Mouse (Mus musculus): Measurements from ENCODE around the gene Pigv. TPM values are rescaled to one million over a fixed set of nuclear protein-coding genes. Genes with fewer than 3 reads are reported as not detected.
"Not testable (repeated sequence)": the region's sequence is repeated elsewhere in the genome, so short reads cannot be mapped to it uniquely, and the experiment has no call there.

The Pigv gene
- total RNA-seq, 2 experiments from 2014 or later: 12.5 to 12.7 TPM

- peak; percentile 72 to 74 for DNase-seq
Observed at GRCm38 (mm10) chr4:133672845-133673647, 599 bp upstream of the Pigv start.

DNA sequence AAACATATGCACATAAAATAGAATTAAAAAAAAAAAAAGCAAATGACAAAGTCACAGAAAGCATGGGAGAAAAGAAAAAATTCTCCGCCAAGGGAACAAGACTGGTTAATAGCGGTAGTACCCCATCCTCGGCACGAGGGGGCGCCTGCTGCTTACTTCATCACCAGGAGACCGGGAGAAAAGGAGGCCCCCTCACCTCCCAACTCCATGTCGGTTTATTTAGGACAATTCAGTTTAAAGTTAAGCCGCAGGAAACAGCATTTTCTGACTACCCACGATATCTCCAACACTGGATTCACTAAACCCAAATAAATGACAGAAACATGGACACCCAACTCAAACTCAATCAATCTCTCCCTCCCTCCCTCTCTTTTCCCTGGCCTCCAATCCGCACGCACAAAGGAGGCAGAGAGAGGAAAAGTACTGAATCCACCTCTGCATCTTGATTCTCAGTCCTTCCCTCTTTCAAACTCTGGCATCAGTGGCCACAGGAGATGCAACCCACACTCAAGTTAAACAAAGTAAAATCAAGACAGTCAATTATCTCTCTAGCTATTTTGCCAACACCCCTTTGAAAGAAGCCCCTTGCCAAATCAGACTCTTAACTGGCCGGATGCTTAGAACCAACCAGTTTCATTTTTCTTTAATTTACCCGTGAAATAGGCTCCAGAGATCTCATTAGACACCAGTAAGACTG is 1.1 kb downstream of the Pigv start:
- peak; percentile 88 to 93 for DNase-seq

DNA sequence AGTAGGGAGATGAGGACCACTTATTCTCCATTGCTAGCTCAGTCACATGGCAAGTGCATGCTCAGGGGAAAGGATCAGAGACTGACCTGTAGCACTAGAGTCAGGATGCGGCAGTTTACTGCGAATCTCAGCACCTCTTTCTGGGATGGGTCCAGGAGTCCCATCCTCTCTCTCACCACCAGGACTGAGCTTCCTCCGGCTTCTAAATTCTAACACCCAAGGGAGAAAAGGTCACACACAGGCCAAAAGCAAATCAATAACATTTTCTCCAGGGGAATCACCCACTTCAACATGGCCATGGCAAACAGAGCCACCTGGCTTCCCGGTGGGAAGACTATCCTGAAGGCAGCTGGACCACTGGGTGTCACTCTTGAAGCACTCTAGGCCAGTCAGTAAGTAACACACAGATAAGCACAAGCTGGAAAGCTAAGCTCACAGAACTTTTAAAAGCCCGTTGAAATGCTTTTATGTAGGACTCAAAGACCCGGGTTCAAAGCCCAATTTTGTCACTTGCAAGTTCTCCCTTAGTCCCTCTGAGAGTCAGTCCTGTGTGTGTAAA is 2.7 kb downstream of the Pigv start:
- DNase-seq: no peak

- DNase-seq: peak in 1 of 2 experiments; percentile 58
Observed at GRCm38 (mm10) chr4:133668537-133668936, 3.9 kb downstream of the Pigv start.

GRCm38 (mm10) chr4:133666199-133666598 is 6.2 kb downstream of the Pigv start:
- DNase-seq: peak in 1 of 2 experiments; percentile 55

DNA sequence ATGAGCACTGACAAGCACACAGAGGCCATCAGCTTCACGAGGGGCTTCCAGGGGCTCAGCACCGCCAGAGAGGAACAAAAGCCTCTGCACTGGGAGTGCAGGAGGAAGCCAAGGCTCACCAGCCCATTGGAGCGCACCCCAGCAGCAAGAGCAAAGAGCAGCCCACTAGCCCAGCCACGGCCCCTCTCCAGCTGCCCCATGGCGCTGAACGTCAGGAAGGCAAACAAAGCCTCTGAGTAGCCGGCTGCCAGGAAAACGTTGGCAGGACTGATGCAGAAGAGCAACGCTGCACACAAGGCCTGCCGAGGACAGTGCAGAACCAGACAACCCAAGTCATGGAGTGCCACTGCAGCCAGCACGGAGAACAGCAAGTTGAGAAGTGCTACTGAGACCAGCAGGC is 7.3 kb downstream of the Pigv start:
- DNase-seq: no peak

DNA sequence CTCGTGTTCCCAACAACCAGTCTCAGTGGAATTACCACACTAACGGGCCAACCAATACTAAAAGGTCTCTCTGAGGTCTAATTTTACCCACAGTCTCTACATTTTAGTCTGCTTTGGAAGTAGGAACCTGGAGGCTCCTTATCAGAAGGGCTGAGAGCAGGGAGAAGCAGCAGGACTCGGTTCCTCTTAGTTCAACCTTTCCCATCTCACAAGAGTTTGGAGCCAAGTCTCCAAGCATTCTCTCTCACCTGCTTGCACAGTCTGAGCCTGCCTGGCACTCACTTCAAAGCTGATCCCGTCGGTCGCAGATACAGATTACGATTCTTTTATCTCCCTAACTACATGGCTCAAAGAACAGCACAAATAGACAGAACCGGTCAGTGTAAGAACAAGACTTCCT is 9.5 kb downstream of the Pigv start:
- no peak for DNase-seq

DNA sequence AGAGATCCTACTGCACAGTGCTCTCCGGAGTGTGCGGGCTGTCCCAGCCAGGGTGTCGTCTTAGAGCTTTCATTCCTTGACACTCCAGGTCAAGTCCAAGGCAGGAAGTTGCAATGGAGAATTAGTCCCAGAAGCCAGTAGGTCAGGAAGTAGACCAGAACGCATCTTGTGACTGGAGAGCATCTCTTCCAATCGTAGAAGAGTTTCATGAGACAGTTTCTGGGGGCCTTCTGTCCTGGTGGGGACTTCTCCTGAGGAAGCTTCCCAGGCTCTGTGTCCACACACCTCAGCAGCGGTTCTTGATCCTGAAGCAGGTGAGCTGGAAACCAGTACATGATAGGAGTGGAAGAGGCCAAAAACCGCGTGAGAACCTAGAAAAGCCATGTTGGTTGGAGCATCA is 10.0 kb downstream of the Pigv start:
- no peak for DNase-seq

- peak; percentile 88 to 91 for DNase-seq
Observed at GRCm38 (mm10) chr4:133660193-133661155, 12.0 kb downstream of the Pigv start.

- peak; percentile 78 to 84 for DNase-seq
Observed at GRCm38 (mm10) chr4:133659497-133660192, 12.8 kb downstream of the Pigv start.

- no peak for DNase-seq
Observed at GRCm38 (mm10) chr4:133658729-133659128, 13.7 kb downstream of the Pigv start.

DNA sequence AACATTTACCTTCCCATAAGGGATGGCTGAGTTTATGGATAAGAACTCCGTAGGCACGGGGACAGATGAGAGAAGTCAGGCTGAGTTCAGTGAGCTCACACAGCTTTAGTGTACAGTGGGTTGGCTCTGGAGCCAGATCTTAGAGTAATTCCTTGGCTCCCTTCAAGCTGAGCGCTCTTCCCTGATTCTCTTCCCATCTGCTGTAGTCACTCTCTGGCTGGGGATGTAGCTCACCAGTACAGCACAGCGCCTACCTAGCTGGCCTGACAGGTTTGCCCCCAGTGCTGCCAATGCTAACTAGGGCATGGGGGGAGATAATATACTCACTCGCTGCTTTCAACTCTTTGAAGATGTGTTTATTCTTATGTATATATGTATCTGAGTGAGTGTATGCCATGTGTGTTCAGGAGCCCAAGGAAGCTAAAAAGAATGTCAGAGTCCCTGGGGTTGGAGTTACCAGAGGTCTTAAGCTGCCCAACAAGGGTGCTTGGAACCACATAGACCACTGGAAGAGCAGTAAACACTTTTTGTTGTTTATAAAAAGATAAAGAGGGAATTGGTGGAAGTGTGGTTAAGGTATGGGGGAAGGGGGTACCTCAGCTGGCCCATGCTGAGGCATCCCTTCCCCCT is 14.5 kb downstream of the Pigv start:
- DNase-seq: no peak

DNA sequence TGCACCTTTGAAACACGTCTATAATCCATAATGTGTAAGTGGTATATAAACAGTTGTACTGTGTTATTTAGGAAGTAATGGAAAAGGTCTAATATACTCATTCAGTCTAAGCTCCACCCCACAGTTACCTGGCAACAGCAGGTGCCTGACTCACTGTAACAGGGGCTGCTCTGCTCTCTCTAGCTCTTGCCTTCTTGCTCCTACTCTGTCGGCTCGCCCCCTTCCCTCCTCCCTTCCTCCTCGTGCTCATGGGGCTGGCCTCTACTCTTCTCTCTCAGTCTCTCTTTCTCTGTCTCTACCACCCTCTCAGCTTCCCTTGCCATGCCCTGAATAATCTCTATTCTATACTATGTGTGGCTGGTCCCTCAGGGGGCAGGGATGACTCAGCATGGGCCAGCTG is 15.4 kb downstream of the Pigv start:
- no peak for DNase-seq

GRCm38 (mm10) chr4:133656294-133656693 is 16.2 kb downstream of the Pigv start:
- no peak for DNase-seq

- not testable (repeated sequence) for DNase-seq
Observed at GRCm38 (mm10) chr4:133654070-133654469, 18.4 kb downstream of the Pigv start.

GRCm38 (mm10) chr4:133652746-133653145 is 19.7 kb downstream of the Pigv start:
- DNase-seq: no peak

DNA sequence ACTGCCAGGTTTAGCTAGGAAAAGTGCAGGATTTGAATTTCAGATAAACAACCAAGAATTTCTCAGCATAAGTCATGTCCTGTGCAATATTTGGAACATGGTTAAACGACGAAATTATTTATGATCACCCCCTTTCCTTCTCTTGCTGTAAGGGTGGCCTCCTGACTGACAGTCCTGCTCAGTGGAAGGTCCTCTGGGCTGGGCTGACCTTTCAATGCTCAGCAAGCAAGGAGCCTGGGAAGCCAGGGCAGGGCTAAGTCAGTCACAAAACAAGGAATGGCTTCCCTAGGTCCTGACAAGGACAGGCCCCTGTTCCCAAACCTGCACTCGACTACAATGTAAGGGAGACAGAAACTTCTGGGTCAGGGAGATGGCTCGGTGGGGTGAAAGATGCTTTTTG is 20.5 kb downstream of the Pigv start:
- no peak for DNase-seq

GRCm38 (mm10) chr4:133651445-133651844 is 21.0 kb downstream of the Pigv start:
- DNase-seq: no peak

DNA sequence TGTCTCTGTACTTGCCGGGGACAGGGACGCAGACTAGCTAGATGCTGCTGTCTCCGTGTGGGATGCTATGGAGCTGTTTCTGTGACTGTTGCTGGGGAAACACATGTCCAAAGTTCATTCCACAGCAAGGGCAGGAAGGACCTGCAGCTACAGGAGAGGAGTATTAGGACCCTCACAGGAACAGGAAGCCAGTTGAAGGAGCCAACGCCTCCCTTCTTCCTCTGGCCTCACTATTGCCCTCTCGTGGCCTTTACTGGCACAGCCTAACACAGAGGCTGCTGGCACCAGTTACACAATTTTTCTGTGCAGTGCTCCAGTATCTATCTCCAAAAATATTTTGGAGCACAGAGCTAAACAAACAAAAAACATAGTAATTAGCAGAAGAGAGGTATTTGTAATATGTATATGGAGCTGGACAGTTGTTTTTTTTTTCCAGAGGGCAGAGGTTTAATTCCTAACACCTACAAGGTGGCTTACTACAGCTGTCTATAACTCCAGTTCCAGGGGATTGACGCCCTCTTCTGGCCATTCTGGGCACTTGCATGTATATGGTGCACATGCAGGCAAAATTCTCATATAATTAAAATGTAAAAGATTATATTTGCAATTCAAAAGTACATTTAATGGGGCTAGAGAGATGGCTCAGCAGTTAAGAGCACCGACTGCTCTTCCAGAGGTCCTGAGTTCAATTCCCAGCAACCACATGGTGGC is 22.3 kb downstream of the Pigv start, which contains the start of gene Zdhhc18:
Gene Zdhhc18 (minus strand): TSS at position 166 of the 711 bp plus-strand sequence.
- DNase-seq: peak; percentile 86 to 92

DNA sequence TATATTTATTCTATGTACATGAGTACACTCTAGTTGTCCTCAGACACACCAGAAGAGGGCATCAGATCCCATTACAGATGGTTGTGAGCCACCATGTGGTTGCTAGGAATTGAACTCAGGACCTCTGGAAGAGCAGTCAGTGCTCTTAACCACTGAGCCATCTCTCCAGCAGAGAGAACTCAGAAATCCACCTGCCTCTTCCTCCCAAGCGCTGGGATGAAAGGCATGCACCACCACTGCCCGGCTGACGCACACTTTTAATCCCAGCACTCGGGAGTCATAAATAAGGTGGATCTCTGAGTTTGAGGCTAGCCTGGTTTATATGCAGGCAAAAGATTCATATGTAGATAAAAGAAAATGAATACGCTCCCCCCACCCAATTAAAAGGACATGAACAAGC is 23.0 kb downstream of the Pigv start:
- not testable (repeated sequence) for DNase-seq
